Comparison of ENCODE assay signal across 7 mouse cellular contexts in genomic region chr16:93973554-93973953, GRCm38 (mm10). TPM values are rescaled to one million over a fixed set of nuclear protein-coding genes. Genes with fewer than 3 reads are reported as not detected.
DNase-seq lines count a peak whose midpoint lies in the region; ATAC-seq and TF ChIP-seq lines count a peak whose summit lies in the region.

No protein-coding gene starts in this region.

- H3K9ac ChIP-seq in lung, postnatal 0 days (replicated peaks; ENCODE audit: low read depth) = no peak overlapping the region
- H3K9ac ChIP-seq in stomach, embryonic 14.5 days (replicated peaks; ENCODE audit: low read depth, low read length) = no peak overlapping the region

- H3K4me2 ChIP-seq in lung, postnatal 0 days (replicated peaks; ENCODE audit: low read depth, low read length) = peak overlapping the region; percentile 45
- H3K4me2 ChIP-seq in stomach, embryonic 14.5 days (replicated peaks; ENCODE audit: low read depth, low read length) = peak overlapping the region; percentile 39

- H3K4me3 ChIP-seq in hindbrain, embryonic 10.5 days = peak overlapping the region; percentile 41
- H3K4me3 ChIP-seq in lung, postnatal 0 days (ENCODE audit: low read depth, low read length) = peak overlapping the region; percentile 25; the same call in 1 of the 2 replicates
- H3K4me3 ChIP-seq in stomach, embryonic 14.5 days (ENCODE audit: low read depth, low read length) = peak overlapping the region; percentile 8; the same call in 1 of the 2 replicates

- no peak for TF ChIP-seq CTCF in lung, postnatal 0 days (IDR thresholded peaks at IDR 0.05)

- peak; percentile 66 for DNase-seq in CD4-positive, CD25-positive, alpha-beta regulatory T cell, adult 2 months (ENCODE audit: low read depth, low spot score)
- peak; percentile 68 for DNase-seq in MEL-GATA-1-ER (ENCODE audit: extremely low read depth, low read depth)
- peak; percentile 19 for DNase-seq in hindbrain, embryonic 10.5 days (ENCODE audit: low spot score)
- DNase-seq in lung, postnatal 0 days (ENCODE audit: low spot score) = peak; percentile 44
- DNase-seq in layer of hippocampus, adult 9-10 months (ENCODE audit: low spot score) = no peak

- no peaks in the 10 kb centered on the region for H3K36me3 ChIP-seq in hindbrain, embryonic 10.5 days
- no peaks in the 10 kb centered on the region for H3K36me3 ChIP-seq in lung, postnatal 0 days (ENCODE audit: insufficient read depth, low read length)
- no peaks in the 10 kb centered on the region for H3K36me3 ChIP-seq in stomach, embryonic 14.5 days (ENCODE audit: control insufficient read depth, insufficient read depth, low read length)

- peak; percentile 41; the same call in 1 of the 2 replicates for ATAC-seq in lung, postnatal 0 days
- no peak for ATAC-seq in stomach, embryonic 14.5 days (ENCODE audit: insufficient number of reproducible peaks, insufficient read depth, low FRiP score, low read depth)
- no peak for ATAC-seq in activated CD4-positive, CD25-positive, alpha-beta regulatory T cell, adult 4 months

- no peaks in the 10 kb centered on the region for H3K27me3 ChIP-seq in hindbrain, embryonic 10.5 days (ENCODE audit: insufficient read depth, poor library complexity, severe bottlenecking)
- H3K27me3 ChIP-seq in lung, postnatal 0 days (replicated peaks; ENCODE audit: insufficient read depth, low read length) = no peaks in the 10 kb centered on the region
- H3K27me3 ChIP-seq in stomach, embryonic 14.5 days (ENCODE audit: control insufficient read depth, insufficient read depth, low read length) = no peaks in the 10 kb centered on the region

- 53% methylated on average over 5 of the region's 5 CpGs for WGBS in hindbrain, embryonic 10.5 days
- 38% methylated on average over 5 of the region's 5 CpGs for WGBS in lung, postnatal 0 days
- WGBS in stomach, embryonic 14.5 days = 50% methylated on average over 5 of the region's 5 CpGs

- peak overlapping the region; percentile 70 for H3K27ac ChIP-seq in hindbrain, embryonic 10.5 days
- H3K27ac ChIP-seq in lung, postnatal 0 days (ENCODE audit: low read length) = no peak overlapping the region
- H3K27ac ChIP-seq in stomach, embryonic 14.5 days (ENCODE audit: low read length) = no peak overlapping the region

- H3K4me1 ChIP-seq in hindbrain, embryonic 10.5 days (replicated peaks) = peaks cover 15% of the 10 kb centered on the region
- no peaks in the 10 kb centered on the region for H3K4me1 ChIP-seq in lung, postnatal 0 days (ENCODE audit: insufficient read depth, low read depth, low read length)
- no peaks in the 10 kb centered on the region for H3K4me1 ChIP-seq in stomach, embryonic 14.5 days (ENCODE audit: control insufficient read depth, insufficient read depth, low read length)

- TF ChIP-seq EP300 in lung, postnatal 0 days (IDR thresholded peaks at IDR 0.05) = no peak

- H3K9me3 ChIP-seq in hindbrain, embryonic 10.5 days = no peaks in the 10 kb centered on the region
- H3K9me3 ChIP-seq in lung, postnatal 0 days (ENCODE audit: low read length) = no peaks in the 10 kb centered on the region
- no peaks in the 10 kb centered on the region for H3K9me3 ChIP-seq in stomach, embryonic 14.5 days (ENCODE audit: control insufficient read depth, low read depth, low read length)

RNA-seq across cellular contexts. Expression of gene Cldn14, which starts 35.1 kb away (rescaled TPM):
- polyA plus RNA-seq in hindbrain, embryonic 10.5 days (2016; fragmentation: Nextera tagmentation; extraction: Ambion mirVana) = not detected in 2 replicates
- not detected in 2 replicates for polyA plus RNA-seq in lung, postnatal 0 days (2015; fragmentation: Nextera tagmentation; extraction: Ambion mirVana)
- polyA plus RNA-seq in stomach, embryonic 14.5 days (2014; fragmentation: Nextera tagmentation; extraction: Ambion mirVana) = not detected in 2 replicates
- not detected for polyA plus RNA-seq in activated CD4-positive, CD25-positive, alpha-beta regulatory T cell, adult 4 months (2017; shearing (Covaris generic))
